Mouse (Mus musculus) liver, embryonic 15.5 days (tissue): ENCODE measurements around the gene 1700001C19Rik. TPM values are rescaled to one million over a fixed set of nuclear protein-coding genes. Genes with fewer than 3 reads are reported as not detected.

Experiments used
- ATAC-seq: fragments of 200-750 bp; cut with Nextera tagmentation; 2 replicates; pipeline ENCODE4 v1.8.0; 2017; ENCODE audit warnings: moderate number of reproducible peaks, mild to moderate bottlenecking, moderate library complexity; ENCODE audit not compliant: insufficient read depth
- H3K27ac ChIP-seq: fragments of 300-500 bp; sonication (generic); replicated peaks from 2 replicates; pipeline ENCODE4 v1.5.1; 2015; ENCODE audit warnings: mild to moderate bottlenecking, inconsistent platforms
- H3K27me3 ChIP-seq: fragments of 300-500 bp; sonication (generic); 2 replicates; pipeline ENCODE4 v1.6.1; 2015; ENCODE audit warnings: mild to moderate bottlenecking, inconsistent platforms
- H3K36me3 ChIP-seq: fragments of 300-500 bp; sonication (generic); replicated peaks from 2 replicates; pipeline ENCODE4 v1.6.1; 2015; ENCODE audit warnings: moderate library complexity, mild to moderate bottlenecking, inconsistent platforms
- H3K4me1 ChIP-seq: fragments of 300-500 bp; sonication (generic); replicated peaks from 2 replicates; pipeline ENCODE4 v1.6.1; 2015; ENCODE audit warnings: inconsistent platforms
- H3K4me2 ChIP-seq: fragments of 300-500 bp; sonication (generic); 2 replicates; pipeline ENCODE4 v1.6.1; 2015; ENCODE audit warnings: moderate library complexity, mild to moderate bottlenecking, inconsistent platforms
- H3K4me3 ChIP-seq: fragments of 300-500 bp; sonication (generic); replicated peaks from 2 replicates; pipeline ENCODE4 v1.5.1; 2015; ENCODE audit warnings: mild to moderate bottlenecking, inconsistent platforms
- H3K9ac ChIP-seq: fragments of 300-500 bp; sonication (generic); 2 replicates; pipeline ENCODE4 v1.6.1; 2015; ENCODE audit warnings: moderate library complexity, mild to moderate bottlenecking, inconsistent platforms
- H3K9me3 ChIP-seq: fragments of 300-500 bp; sonication (generic); replicated peaks from 2 replicates; pipeline ENCODE4 v1.6.1; 2016; ENCODE audit warnings: inconsistent platforms
- WGBS: fragments of 180-500 bp; shearing (Covaris S2); methylation state at CpG from one replicate; pipeline ENCODE4 v1.1.7; 2015; ENCODE audit warnings: mixed read lengths; ENCODE audit not compliant: insufficient replicate concordance; 5-methylcytosine and 5-hydroxymethylcytosine counted together
- polyA plus RNA-seq: library from polyadenylated mRNA; unstranded; fragments of >200 nt; fragmentation: Nextera tagmentation; extraction: Ambion mirVana; gene quantifications from 2 replicates; pipeline ENCODE4 v1.2.1, GENCODE M21; 2015

Gene 1700001C19Rik
- polyA plus RNA-seq, 1 experiment from 2014 or later = 1.7 TPM

DNA sequence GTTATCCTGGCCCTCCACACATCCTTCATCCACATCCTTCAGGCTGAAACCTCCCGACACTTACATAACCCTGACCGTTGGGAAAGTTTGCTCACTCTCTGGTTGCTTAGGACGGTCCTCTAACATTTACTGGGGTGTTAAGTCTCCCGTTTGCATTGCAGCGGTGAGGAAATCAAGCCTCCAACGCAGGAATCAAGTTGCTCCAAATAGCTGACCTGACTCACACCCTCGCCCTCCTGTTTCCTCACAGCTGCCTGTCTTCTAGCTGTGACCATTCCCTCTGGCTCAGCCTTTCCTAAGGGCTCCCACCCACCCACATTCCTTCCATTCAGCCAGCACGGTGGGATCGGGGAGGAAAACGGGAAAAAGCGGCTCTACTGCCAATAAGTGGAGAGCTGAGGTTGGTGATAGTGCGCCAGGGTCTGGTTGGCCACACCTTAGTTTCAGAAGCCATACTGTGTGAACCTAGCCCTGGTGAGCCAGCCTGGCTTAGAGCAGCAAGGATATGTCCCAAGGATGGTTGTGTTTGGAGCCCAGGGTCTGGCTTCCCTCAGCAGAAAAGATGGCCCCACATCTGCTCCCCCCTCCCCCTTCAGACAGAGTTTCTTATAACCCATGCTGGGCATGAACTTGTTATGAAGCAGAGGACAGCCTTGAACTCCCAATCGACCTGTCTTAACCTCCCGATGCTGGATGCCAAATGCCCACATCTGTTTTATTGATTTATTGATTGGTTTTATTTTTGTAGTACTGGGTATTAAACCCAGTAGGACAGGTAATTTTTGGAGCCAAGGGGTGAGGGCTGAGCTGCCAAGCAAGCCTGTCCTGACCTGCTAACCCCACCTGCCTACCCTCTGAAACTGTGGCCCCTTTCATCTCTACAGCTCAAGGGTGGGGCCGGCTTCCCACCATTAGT, 35.5 kb upstream of the 1700001C19Rik start:
- peaks cover 27% of the 10 kb centered on the region for H3K4me1 ChIP-seq
- no peak overlapping the region for H3K4me2 ChIP-seq
- 36% methylated on average over 15 of the region's 15 CpGs for WGBS
- H3K27me3 ChIP-seq = peaks cover 22% of the 10 kb centered on the region
- H3K4me3 ChIP-seq = no peak overlapping the region
- H3K36me3 ChIP-seq = no peaks in the 10 kb centered on the region
- H3K9ac ChIP-seq = no peak overlapping the region
- no peak overlapping the region for H3K27ac ChIP-seq
- ATAC-seq = no peak
- no peaks in the 10 kb centered on the region for H3K9me3 ChIP-seq

DNA sequence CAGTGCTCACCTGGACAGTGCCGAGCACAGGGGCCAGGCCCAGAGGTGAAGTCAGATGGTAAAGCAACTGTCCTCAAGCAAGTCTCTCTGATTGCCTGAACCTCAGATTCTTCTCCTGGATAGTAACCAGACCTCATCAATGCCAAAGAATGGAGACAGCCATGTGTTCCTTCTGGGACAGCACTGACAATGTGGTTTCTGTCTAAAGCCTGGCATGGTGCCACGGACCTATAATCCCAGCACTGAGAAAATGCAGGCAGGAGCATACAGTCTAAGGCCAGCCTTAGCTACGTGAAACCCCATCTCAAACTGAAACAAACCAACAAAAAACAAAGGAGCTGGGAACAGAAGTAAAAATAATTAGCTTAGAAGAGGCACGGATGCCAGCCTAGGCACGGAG, 33.5 kb upstream of the 1700001C19Rik start:
- 72% methylated on average over 5 of the region's 5 CpGs for WGBS
- Histone ChIP-seq H3K4me2 (no peak overlapping the region), H3K9me3 (no peaks in the 10 kb centered on the region), H3K36me3 (no peaks in the 10 kb centered on the region), H3K27me3 (peaks cover 39% of the 10 kb centered on the region), H3K9ac (no peak overlapping the region), H3K4me1 (peaks cover 33% of the 10 kb centered on the region), H3K4me3 (no peak overlapping the region), H3K27ac (no peak overlapping the region)
- no peak for ATAC-seq

DNA sequence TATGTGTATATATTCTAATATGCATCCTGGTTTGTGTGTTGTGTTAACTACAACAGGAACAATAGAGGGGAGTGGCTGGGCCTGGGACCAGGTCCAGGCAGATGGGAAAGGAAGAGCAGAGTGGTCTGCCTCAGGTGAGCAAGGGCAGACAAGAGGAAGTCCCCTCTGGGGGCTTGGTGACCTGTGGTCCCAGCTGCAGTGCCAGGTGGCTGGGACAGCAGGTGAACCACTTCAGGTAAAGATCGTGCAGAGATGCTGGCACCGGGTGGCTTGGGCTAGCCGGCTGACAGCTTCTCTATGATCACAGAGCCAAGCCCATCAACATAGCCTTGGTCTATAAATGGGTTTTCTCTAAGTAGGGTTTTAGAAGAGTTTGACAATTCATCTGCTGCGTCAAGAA, 32.9 kb upstream of the 1700001C19Rik start:
- no peak overlapping the region for H3K9ac ChIP-seq
- peaks cover 41% of the 10 kb centered on the region for H3K27me3 ChIP-seq
- no peaks in the 10 kb centered on the region for H3K36me3 ChIP-seq
- no peak for ATAC-seq
- H3K27ac ChIP-seq = no peak overlapping the region
- H3K9me3 ChIP-seq = no peaks in the 10 kb centered on the region
- H3K4me3 ChIP-seq = no peak overlapping the region
- WGBS = 70% methylated on average over 4 of the region's 4 CpGs
- H3K4me2 ChIP-seq = no peak overlapping the region
- peaks cover 39% of the 10 kb centered on the region for H3K4me1 ChIP-seq

DNA sequence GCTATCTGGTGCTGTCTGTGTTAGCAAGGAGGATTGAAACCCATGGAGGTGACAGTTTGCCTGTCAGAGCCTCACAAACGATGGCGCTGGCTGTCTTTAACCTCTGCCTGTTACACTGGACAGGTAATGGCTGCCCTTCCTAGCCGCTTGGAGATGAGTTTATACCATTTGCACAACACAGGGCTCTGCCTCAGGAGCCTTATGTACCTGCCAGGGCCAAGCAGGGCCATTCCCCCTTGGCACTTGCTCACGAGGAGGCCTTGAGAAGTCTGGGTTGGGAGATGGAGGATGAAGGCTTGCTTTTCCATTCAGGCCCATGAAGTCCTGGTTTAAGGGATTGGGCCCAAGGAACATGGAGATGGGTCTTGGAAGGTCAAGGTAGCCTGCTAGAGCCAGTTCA, 32.5 kb upstream of the 1700001C19Rik start:
- no peak for ATAC-seq
- WGBS = 67% methylated on average over 4 of the region's 4 CpGs
- H3K4me1 ChIP-seq = peaks cover 43% of the 10 kb centered on the region

DNA sequence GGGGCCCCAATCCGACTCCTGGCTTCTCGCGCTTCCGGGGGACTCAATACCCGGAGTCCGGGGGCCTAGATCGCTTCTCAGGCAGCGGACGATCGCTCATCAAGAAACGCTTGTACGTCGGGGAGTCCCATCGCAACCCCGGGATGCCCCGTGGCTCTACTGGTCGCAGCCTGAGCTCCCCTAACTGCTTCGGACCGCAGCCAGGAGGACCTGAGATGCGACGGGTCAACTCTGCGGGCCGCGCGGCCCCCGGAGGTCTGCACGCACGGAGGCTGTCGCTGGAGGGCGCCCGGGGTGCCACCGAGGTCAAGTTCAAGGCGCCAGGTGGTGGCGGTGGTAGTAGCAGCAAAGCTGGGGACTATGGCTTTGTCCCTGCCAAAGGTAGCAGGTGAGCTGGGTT, 31.3 kb upstream of the 1700001C19Rik start:
- Histone ChIP-seq H3K4me3 (no peak overlapping the region; the same call in 1 of the 2 replicates), H3K9ac (no peak overlapping the region), H3K9me3 (no peaks in the 10 kb centered on the region), H3K27ac (no peak overlapping the region), H3K36me3 (no peaks in the 10 kb centered on the region), H3K4me1 (peaks cover 44% of the 10 kb centered on the region), H3K27me3 (peaks cover 46% of the 10 kb centered on the region), H3K4me2 (peak overlapping the region; percentile 52)
- no peak for ATAC-seq
- 24% methylated on average over 34 of the region's 34 CpGs for WGBS

More for the DNA sequence above, 32.5 kb upstream of the 1700001C19Rik start:
- Histone ChIP-seq H3K36me3 (no peaks in the 10 kb centered on the region), H3K9me3 (no peaks in the 10 kb centered on the region), H3K27ac (no peak overlapping the region), H3K4me3 (no peak overlapping the region), H3K9ac (no peak overlapping the region), H3K27me3 (peaks cover 46% of the 10 kb centered on the region), H3K4me2 (no peak overlapping the region)

DNA sequence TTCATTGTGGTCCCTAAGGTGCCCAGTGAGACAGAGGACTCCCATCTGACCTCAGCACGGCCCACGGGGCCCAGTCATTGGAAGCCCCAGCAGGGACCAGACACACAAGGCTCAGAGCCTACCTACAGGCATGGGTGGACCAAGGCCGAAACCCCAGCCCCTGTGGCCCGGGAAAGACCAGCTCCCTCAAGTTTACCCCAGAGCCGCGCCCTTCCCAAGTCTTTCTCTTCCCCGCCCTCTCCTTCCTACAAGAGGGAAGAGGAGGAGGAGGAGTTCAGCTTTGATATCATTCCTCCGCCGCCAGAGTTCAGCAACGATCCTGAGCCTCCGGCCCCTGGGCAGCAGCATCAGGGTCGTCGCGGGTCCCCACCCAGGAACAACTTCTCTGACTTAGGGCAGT, 30.9 kb upstream of the 1700001C19Rik start:
- peaks cover 46% of the 10 kb centered on the region for H3K27me3 ChIP-seq
- no peaks in the 10 kb centered on the region for H3K36me3 ChIP-seq
- H3K4me1 ChIP-seq = peaks cover 43% of the 10 kb centered on the region
- no peak overlapping the region for H3K27ac ChIP-seq
- no peaks in the 10 kb centered on the region for H3K9me3 ChIP-seq
- no peak overlapping the region; the same call in 1 of the 2 replicates for H3K4me3 ChIP-seq
- no peak for ATAC-seq
- H3K4me2 ChIP-seq = peak overlapping the region; percentile 52
- WGBS = 28% methylated on average over 14 of the region's 14 CpGs
- H3K9ac ChIP-seq = no peak overlapping the region

GRCm38 (mm10) chr17:47467659-47468058, 30.5 kb upstream of the 1700001C19Rik start:
- 62% methylated on average over 11 of the region's 11 CpGs for WGBS
- Histone ChIP-seq H3K4me1 (peaks cover 45% of the 10 kb centered on the region), H3K9me3 (no peaks in the 10 kb centered on the region), H3K27me3 (peaks cover 46% of the 10 kb centered on the region), H3K4me2 (no peak overlapping the region), H3K36me3 (no peaks in the 10 kb centered on the region), H3K27ac (no peak overlapping the region), H3K9ac (no peak overlapping the region), H3K4me3 (no peak overlapping the region)
- ATAC-seq = no peak

- Histone ChIP-seq H3K27ac (no peak overlapping the region), H3K4me3 (no peak overlapping the region), H3K27me3 (peaks cover 46% of the 10 kb centered on the region), H3K4me1 (peaks cover 55% of the 10 kb centered on the region), H3K4me2 (no peak overlapping the region), H3K36me3 (no peaks in the 10 kb centered on the region), H3K9me3 (no peaks in the 10 kb centered on the region), H3K9ac (no peak overlapping the region)
- no peak for ATAC-seq
- 49% methylated on average over 9 of the region's 9 CpGs for WGBS
Observed at GRCm38 (mm10) chr17:47466284-47466683, 29.1 kb upstream of the 1700001C19Rik start.

DNA sequence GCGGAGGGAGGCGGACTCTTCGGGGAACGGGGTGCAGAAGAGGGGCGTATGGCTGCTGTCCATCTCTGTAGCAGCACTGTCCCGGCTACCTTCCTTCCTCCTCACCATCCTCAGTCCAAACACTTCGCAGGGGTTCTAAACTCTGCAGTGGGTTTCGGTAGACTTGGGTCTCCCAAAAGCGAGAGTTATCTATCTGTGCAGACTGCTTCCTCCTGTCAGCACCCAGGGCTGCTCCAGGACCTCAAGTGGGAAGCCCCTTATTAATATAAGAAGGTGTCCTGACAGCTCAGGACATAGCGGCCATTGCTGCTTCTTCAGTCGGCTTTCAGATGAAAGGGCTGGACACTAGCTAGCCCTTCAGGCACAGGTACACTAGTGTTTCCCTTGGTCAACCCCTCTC, 27.8 kb upstream of the 1700001C19Rik start:
- 63% methylated on average over 11 of the region's 11 CpGs for WGBS
- no peak overlapping the region for H3K4me2 ChIP-seq
- peaks cover 46% of the 10 kb centered on the region for H3K27me3 ChIP-seq
- peak overlapping the region; percentile 41; the same call in 1 of the 2 replicates for H3K27ac ChIP-seq
- no peak overlapping the region for H3K4me3 ChIP-seq
- no peaks in the 10 kb centered on the region for H3K9me3 ChIP-seq
- H3K36me3 ChIP-seq = no peaks in the 10 kb centered on the region
- H3K4me1 ChIP-seq = peaks cover 58% of the 10 kb centered on the region
- ATAC-seq = 0 out of 2 replicates have a peak, but pooled peaks have one; percentile 2
- no peak overlapping the region for H3K9ac ChIP-seq

DNA sequence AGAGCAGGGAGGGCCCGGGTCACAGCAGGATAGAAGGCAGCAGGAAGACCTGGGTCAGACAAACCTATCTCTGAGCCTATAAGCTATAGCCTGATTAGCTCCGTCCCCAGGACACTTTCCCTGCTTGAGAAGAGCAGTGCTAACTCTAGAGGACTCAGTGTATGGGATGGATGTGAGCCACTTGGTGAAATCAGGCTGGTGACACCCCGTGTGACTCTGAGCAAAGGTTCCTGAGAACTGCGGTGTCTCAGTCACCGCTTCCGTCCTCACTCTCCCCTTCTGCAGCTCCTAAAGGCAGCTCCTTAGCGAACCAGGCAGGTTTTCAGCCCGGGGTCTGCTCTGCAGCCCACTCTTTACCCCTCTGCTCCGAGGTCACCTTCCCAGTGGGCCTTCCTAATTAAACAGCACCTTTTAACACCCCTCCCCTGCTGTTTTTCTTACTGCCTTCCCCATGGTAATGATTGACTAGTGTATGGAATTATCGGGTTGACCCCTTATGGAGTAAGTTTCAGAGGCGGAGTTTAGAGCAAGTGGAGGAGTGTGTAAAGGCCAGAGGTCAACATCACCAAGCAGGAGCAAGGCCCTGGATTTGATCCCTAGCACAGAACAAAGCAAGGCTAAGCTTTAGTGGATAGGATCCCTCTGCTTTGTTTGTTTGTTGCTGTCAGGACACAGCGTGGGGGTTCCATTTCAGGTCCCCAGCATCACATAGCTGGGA, 27.2 kb upstream of the 1700001C19Rik start:
- ATAC-seq = peak; percentile 67
- Histone ChIP-seq H3K4me2 (no peak overlapping the region), H3K4me3 (no peak overlapping the region), H3K4me1 (peaks cover 64% of the 10 kb centered on the region), H3K36me3 (no peaks in the 10 kb centered on the region), H3K9ac (no peak overlapping the region), H3K27me3 (peaks cover 42% of the 10 kb centered on the region), H3K27ac (peak overlapping the region; percentile 65), H3K9me3 (no peaks in the 10 kb centered on the region)
- WGBS = 55% methylated on average over 12 of the region's 12 CpGs

DNA sequence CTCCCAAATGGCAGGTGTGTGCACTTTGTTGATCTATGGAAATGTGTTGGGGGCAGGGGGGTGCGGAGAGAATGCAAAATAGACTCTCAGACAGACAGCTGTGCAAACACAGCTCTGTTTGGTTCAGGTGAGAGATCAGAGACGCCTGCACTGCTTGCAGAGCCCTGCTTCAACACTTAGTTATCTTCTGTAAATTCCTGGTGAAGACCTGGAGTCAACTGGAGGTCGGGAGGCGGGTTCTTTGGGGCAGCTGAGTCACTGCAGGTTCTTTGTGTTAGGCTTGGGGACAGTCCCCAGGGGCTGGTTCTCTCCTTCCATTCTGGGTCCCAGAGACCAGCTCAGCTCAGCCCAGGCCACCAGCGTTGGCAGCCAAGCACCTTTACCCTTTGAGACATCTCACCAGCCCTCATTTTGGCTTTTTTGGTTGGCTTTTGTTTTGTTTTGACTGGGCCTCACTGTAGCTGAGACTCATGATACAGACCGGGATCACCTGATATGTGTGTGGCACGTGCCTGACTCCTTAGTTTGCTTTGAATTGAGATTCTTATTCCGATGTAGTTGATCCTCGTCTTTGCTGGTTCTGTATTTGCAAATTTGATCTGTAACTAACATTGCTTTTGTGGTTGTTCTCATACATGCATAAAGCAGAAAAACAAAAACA, 25.7 kb upstream of the 1700001C19Rik start:
- H3K27ac ChIP-seq = peak overlapping the region; percentile 53

More for the DNA sequence above, 25.7 kb upstream of the 1700001C19Rik start:
- no peak overlapping the region for H3K9ac ChIP-seq
- peaks cover 57% of the 10 kb centered on the region for H3K4me1 ChIP-seq
- H3K4me3 ChIP-seq = no peak overlapping the region
- H3K27me3 ChIP-seq = peaks cover 26% of the 10 kb centered on the region
- no peak overlapping the region for H3K4me2 ChIP-seq
- no peaks in the 10 kb centered on the region for H3K9me3 ChIP-seq
- H3K36me3 ChIP-seq = no peaks in the 10 kb centered on the region
- 46% methylated on average over 9 of the region's 9 CpGs for WGBS
- ATAC-seq = peak; percentile 31; the same call in 1 of the 2 replicates
